Mouse (Mus musculus) liver, adult (tissue): Measurements from ENCODE around the gene Gatad1.

Experiments
- GATA4 ChIP-seq: IDR thresholded peaks from 2 replicates; pipeline ENCODE4 v1.6.1; 2014; ENCODE audit warnings: mild to moderate bottlenecking, low read length; ENCODE audit not compliant: insufficient replicate concordance

Gene Gatad1

DNA sequence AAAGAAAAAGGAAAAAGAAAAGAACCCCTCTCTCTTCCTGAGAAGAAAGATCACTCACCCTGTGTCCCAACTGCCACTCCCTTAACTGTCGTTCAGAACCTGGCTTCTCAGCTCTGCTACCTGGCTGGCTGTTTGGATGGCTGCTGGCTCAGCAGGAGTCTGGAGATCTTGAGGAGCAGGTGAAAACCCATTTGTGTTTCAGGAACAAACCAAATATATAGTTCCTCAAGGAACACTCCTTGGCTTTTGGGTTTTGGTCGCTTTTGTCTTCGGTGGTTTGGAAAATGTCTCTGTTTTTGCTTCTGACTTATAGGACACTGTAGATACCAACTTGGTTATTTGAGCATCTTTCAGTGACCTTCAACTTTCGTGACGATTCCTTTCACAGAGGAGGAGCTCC lies at the start of gene Gatad1:
Gene Gatad1, minus strand, starts transcription at position 101 of the 400 bp plus-strand sequence.
- no peak for TF ChIP-seq GATA4

DNA sequence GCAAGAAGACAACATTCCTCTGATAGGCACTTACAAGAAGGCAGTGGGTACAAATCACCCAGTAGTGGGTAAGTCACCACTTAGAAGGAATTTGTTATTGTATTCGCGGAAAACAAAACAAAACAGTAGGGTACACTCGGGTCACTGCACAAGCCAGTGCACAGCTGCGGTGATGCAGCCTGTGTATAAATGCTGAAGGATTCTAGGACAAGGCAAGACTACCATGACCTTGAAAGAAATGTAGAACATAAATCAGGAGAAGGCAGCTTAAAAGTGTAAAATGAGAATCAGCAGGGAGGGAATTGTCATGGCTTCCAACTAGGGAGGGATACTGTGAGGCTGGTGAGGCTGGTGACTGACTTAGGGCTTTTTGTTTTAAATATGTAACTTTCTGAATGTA lies 45.2 kb upstream of the Gatad1 start:
- TF ChIP-seq GATA4 = no peak

DNA sequence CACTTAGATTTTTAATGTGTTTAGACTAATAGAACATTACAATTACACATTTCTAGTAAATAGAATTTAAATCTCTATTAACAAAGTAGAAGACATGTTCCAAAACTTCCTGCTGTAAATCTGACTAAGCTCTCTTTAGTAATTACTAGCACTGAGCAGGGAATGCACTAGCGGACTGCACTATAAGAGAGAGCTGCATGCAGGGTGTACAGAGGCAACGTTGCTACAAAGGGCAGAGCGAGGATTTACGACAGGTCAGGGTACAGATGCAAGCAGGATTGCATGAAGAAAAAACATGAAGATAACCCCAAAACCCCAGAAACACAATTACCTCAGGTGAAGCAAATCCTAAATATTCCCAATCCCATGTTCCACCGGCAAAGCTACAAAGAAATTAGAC lies 43.0 kb upstream of the Gatad1 start:
- TF ChIP-seq GATA4 = no peak

DNA sequence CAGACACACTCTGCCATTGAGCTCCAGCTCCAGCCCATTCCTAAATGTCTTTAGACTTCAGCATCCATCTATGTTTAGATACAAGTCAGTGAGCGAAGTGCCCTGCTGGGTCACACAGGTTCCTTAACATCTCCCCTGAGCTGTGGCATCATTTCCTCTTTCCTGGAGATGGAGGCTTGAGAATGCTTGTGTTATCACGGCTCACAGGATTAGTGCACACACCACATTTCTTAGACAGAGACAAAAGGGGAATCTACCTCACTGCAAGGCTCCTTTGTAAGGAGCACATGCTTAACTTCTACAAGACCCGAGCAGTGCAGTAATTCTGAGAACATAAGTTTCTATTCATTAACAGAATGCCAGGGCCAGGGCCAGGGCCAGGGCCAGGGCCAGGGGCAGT lies 39.0 kb upstream of the Gatad1 start:
- TF ChIP-seq GATA4 = no peak

DNA sequence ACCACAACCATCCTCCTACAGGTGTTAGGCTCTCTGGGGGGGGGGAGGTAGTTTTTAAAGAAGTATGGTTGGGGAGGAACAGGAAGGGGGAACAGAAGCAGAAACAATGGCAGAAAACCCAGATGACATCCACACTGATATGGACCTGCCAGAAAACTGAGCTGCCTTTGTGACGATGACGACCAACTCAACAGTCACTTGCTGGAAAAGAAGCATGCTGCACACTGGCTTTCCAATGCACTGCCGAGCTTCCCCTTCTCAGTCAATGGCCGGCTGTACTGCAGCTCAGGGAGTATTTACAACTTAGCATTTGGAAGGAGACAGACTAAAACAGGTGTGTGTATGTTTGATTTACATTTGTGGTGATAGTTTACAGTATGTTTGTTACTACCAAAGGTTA lies 38.2 kb upstream of the Gatad1 start:
- TF ChIP-seq GATA4 = no peak

DNA sequence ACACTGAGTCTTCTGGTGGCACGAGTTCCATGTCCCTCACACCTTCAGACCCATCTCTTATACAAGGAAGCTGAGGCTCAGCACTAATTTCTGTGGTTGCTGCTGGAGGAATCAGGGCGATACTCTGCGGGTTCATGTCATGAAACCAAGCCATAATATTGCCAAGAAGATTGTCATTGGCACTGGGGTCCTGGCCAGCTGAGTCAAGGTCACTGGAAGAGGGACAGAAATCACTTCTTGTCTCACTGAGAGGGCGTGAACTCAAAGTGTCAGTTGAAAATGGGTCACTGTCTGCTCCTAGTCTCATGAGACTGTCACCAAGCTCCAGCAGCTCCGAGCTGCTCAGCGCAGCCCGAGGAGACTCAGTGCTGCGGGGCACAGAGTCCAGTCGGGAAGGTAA lies 36.0 kb upstream of the Gatad1 start:
- TF ChIP-seq GATA4 = no peak

DNA sequence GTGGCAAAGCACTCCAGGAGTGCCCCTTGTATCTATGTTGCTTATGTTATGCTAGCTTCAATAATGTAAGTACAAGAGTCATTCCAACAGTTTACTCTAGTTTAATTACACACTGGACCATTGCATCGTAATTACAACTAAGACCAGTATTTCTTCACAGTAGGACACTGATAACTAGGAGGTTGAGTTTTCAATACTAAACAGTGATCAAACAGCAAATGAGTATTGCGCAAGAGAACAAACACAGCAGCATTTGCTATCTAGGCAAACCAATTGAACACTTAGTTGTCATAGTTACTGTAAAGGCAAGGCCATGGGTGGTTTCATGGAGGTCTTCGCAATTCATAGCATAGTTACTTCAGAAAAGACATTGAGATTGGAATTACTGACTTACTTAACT lies 34.3 kb upstream of the Gatad1 start:
- no peak for TF ChIP-seq GATA4

DNA sequence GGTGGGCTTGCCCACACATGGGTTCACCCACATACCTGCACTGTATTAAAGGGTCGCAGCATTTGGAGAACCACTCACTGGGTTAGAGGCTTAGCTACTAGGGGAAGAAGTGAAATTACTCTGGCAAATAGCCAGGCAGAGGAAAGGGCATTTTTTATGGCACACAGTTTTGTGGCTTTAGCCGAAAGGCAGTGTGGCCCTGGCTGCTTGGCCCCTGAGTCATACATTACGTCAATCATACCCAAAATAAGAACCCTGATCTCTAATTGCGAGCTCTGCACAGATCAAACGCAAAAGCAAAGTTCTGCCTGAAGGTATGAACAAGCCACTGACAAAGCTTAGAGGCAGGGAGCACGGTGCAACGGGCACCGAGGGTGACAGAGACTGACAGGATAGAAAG lies 31.3 kb upstream of the Gatad1 start:
- no peak for TF ChIP-seq GATA4

DNA sequence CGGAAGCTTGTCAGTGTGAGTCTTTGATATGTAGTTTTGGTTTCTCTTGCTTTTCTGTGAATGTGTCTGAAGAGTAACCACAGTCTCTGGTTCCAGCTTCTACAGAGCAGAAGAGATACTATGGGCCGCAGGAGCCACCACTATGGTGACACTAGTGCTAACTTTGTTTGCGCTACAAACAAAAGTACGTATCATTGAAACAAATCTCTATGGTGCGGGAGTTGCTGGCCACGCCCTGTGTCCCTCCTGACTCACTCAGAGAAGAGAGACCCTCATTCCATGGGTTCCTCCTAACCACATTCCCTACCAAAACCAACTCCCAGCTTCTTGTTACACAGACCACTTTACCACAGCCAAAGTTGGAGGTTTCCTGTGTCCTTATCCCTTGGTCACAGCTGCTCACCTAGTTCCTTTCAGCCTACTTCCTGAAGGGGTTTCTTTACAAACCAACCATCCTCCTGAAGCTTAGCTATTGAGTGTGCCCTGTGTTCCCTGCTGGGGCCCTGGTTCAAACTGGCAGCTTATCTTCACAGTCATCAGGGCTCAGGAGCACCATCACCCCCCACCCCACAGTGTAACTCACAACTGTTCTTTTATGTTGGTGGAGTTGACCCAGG lies 13.1 kb upstream of the Gatad1 start:
- no peak for TF ChIP-seq GATA4

DNA sequence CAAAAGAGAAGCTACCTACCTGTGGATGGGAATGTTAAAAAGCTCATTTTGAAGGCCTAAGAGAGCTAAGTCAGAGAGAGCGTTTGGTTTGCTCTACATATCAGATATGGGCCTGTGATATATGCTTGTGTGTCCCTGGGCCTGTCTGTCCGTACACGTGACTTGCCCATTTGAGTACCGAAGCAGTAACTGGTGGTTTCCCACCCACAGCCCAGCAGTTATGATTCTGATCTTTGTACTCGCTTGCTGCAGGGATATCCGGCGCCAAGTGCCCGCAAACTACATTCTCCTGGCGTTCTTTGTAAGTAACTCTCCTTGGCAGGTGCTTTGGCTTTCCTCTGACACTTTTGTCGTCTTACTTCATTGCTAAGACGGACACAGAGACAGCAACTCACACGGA lies 9.6 kb upstream of the Gatad1 start:
- no peak for TF ChIP-seq GATA4

DNA sequence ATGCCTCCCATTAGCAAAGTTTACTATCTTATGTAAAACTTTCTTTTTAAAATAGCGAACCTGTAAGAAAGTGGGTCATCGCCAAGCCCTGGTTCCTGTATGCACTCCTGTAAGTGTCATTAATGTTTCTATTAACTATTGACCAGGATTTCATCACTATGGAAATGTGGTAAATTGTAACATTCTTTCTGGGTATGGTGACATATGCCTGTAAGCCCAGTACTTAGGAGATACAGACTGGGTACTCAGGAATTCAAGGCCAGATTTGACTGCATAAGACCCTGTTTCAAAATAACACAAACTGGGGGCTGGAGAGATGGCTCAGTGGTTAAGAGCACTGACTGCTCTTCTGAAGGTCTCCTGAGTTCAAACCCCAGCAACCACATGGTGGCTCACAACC lies 8.2 kb upstream of the Gatad1 start:
- TF ChIP-seq GATA4 = no peak

DNA sequence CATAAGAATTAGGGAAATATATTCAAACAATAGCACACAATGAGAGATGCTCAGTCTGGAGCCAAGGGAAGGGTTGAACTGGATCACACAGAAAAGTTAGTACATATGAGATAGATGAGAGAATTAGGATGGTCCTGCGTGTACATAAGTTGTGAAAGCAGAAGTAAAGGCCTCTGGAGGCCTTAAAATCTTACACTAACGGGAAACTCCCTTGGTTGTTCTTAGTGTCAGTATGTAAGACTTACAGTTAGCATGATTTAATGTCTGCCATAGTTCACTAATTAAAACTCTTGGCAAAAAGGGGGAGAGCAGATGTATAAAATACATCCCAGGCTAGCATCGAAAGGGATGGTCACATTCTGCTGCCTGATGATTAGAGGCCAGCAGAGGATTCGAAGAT lies 3.2 kb downstream of the Gatad1 start:
- TF ChIP-seq GATA4 = no peak

DNA sequence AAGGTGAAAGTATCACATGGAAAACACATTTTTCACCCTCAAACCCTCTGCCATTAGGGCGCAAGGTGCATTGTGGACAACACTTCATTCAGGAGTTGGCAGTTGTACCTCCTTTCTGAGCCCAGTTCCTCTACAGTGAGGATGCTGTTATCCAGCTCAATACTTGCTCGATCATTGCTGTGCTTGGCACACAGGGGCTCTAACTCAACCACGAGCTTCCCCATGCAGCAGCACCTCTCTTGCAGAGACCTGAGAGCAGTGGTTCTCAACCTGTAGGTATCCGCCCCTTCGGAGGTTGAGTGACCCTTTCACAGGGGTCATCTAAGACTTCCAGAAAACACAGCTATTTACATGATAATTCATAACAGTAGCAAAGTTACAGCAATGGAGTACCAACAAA lies 5.4 kb downstream of the Gatad1 start:
- TF ChIP-seq GATA4 = no peak

DNA sequence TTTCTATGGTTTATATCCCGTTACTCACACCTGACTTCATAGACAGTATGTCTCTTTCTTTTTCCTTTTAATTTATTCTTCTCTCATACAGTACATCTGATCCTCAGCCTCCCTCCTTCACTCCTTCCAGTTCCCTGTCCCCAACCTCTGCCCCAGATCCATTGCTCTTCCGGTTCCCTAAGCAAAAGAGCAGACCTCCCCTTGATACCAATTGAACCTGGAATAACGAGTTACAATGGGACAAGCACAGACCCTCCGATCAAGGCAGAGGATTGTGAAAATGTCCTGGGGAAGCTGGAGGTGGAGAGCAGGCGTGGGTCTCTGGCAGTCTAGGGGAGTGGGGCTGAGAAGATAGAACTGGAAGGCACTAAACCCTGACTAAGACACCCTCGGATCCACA lies 6.1 kb downstream of the Gatad1 start, which contains the start of gene Tmbim7:
Gene Tmbim7, plus strand, starts transcription at position 301 of the 400 bp plus-strand sequence.
- TF ChIP-seq GATA4 = no peak

DNA sequence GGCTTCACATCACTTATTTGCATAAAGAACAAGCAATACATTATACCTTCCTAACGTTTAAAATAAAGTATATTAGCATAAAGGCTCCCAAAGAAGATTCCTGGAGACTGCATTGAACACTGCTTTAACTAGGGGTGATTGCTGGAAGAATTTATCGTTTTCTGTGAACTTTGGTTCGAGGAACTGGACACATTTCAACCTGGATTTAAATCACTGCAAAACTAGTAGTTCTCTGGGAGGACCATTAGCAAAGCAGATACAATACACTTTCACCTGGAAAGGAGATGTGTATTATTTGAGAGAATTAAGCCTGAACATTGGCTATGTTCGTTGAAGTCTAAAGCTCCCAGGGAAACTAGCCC lies 8.2 kb downstream of the Gatad1 start:
- no peak for TF ChIP-seq GATA4

DNA sequence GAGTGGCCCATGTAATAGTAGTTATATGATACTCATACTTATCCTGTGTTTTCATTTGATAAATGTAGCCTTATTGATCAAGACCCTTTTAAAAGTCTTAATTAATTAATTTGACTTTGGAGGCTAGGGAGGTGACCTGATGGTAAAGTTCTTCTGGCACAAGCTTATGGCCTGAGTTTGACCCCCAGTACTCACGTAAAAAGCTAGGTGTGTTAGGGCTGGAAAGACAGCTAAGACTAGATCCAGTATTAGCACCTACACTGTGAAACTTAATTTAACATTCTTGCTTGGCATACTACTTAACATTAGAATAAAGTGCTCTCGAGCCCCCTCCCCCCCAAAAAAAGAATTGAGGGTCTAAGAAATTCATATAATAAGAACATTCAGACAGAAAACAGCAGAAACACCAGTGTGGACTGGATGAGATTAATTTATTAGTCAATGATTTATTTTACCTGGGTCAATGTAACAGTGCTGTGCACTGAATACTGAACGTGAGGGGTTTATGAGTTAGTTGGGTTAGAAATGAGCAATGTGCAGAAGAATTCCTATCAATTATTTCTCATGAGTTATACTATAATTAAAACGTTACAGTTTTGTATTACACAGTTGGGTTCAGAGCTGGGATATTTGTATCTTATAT lies 8.7 kb downstream of the Gatad1 start:
- no peak for TF ChIP-seq GATA4

DNA sequence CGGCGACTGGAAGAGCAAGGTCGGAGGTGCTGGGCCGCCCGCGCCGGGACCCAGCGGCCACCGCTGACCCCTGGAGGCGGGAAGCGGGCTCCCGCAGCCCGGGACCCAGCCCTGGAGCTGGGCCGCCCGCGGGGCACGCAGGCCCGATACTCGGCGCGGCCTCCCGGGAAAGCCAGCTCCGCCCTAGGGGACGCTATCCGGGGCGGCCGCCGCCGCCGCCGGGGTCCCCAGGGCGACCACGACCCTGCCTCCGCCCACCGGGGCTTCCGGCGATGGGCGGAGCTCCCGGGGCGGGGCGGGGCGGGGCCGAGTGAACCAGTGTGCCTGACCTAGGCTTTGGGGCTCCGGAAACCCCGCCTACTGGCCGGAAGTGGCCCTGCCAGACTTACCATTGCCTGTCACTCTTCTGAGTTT lies 9.3 kb downstream of the Gatad1 start:
- TF ChIP-seq GATA4 = 0 out of 2 replicates have a peak, but pooled peaks have one; percentile 23
